Mouse (Mus musculus): Measurements from ENCODE around the gene Ccdc58. TPM values are rescaled to one million over a fixed set of nuclear protein-coding genes. Genes with fewer than 3 reads are reported as not detected.
"Not testable (repeated sequence)": the region's sequence is repeated elsewhere in the genome, so short reads cannot be mapped to it uniquely, and the experiment has no call there.

Gene Ccdc58
- total RNA-seq, 2 experiments from 2014 or later, result 25.5 to 28.4 TPM

DNA sequence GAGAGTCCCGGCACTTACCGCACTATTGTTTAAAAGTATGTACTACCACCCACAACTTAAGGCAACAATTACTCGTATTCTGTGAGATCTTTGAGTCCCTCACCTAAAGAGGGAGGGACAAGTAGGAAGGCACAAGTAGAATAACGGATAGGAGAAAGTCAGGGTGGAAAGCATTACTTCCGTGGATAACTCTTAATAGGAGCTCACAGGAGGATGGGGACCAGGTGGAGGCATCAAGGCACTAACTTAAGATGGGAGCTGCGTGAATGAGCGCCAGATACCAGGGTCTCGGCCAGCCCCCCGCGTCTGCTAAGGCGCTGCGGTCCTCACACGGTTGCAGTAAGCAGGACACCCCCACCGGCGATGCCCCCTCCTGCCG lies 425 bp upstream of the Ccdc58 start:
- intact Hi-C loops (cut with DNase I), result no loop called here
- DNase-seq, result no peak

DNA sequence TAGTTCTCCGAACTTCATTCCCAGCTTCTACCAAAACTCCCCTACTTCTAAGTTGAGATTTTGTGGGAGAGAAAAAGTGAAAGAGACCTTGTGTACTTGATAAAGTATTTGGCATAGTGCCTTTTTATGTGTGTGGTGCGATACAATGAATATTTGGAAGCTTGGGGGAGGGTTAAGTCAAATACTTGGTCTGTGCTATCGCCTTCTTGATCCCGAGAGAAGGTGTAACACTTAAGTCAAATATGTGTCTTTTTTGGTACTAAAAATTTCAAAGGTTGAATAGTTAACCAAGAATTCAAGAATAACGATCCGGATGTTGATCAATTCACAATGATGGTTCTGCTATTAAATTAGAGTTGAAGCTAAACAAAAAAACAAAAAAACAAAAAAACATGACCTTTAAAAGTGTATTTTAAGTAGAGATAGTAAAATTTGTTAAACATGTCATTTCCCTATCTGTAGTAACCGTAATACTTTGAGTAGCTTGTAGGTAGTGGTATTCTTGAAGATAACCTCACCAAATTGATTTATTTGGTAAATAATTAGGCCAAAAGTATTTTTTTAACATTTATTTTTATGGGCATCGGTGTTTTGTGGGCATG lies 1.0 kb downstream of the Ccdc58 start:
- intact Hi-C loops (cut with DNase I), result no loop called here
- DNase-seq, result no peak

DNA sequence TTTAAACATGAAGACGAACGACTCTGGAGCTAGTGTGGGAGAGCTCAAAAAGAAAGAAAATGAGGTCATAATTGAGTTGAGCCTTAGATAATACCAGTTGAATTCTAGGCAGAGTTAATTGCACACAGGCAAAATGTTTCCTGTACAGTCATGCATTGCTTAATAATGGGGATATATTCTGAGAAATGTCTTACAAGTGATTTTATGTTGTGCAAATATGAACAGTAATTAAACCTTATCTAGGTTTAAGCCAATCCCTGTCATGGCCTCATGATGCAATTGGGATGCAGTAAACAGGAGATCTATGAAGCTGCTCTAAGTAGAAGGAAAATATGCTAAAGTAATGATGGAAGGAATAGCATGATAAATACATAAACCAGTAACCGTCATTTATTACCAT lies 3.3 kb downstream of the Ccdc58 start:
- intact Hi-C loops (cut with DNase I), result no loop called here
- no peak for DNase-seq

DNA sequence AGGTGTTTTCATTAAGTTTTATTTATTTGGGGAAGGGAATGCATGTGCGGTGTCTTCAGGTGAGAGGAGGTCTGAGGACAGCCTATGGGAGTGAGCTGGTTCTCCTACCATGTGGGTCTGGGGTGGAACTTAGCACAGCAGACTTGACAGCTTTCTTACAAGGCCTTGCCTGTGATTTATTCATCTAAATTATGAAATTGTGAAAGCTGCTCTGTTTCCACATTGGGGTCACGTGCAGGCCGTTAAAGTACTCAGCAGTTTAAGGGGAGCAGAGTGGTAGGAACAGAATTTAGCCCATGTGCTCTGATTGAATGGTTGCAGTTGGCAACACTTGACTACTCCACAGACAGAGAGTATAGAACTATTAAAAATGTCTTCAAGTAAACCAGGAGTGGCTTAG lies 8.4 kb downstream of the Ccdc58 start:
- intact Hi-C loops (cut with DNase I), result no loop called here
- DNase-seq, result no peak

DNA sequence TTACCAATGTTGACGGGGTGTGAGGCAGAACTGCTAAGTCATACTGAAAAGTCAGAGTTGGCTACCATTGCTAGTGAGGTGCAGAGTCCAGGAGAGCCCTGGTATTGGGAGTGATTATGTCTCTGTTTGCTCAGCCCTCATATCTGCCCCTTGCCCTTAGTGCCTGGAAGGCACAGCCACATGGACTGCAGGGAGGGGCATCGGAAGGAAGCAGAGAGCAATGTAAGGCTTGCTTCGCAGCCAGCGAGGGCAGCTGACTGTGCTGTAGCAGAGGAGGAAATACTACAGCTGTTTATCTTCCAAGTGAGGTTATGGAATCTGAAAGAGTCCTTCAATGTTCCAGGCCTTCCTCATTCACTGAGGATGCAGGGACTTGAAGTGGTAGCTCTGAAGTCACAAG lies 16.4 kb downstream of the Ccdc58 start:
- no peak for DNase-seq
- intact Hi-C loops (cut with DNase I), result no loop called here

DNA sequence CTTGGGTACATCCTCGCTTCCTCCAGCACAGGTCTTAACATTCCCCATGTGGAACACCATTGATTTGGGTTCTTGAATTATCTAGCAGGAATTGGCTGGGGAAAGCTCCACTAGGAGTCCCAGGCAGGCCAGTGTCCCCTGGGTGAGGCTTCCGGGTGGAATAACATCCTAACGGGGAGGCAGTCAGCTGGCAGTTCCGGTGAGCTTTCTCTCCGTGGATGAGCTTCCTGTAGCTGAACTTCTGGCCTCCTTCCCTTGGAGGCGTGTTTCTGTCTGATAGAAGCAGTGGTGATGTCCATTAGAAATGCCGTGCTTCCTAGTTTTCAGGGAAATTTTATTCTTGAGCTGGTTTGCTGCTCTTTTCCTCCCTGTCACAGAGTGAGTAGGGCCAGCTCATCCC lies 17.6 kb downstream of the Ccdc58 start:
- intact Hi-C loops (cut with DNase I), result no loop called here
- DNase-seq, result no peak

DNA sequence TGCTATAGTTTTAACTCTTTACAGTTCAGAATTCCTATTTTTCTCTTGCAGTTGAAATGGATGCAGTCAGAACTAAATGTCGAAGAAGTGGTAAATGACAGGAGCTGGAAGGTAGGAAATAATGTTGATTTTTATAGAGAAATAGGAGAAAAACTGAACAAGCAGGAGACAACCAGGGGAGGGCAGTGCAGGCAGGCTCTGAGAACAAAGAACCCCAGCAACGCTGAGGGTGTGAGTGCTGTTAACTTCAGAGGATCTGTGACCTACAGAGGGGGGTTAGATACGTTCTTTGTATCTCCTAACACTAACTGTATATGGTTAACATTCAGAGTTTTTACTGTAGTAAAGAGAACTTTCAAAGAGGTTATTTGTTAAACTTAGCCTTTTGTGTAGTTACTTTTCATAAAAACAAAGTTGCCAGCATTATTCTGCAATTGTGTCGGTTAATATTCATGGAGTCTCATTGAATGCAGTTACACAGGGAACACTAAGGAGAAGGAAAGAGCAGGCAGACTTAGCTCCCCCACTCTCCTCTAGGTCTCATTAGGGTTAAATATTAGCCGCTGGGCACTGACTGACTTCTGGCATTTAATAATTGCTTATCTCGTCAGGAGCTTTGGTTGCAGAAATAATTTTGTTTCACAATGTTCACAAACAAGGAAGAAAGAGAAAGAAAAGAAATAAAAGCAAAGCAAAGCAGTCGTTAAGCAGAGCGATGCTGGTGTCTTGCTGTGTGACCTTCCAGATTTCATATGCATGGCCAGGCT lies 18.5 kb downstream of the Ccdc58 start:
- intact Hi-C loops (cut with DNase I), result no loop called here
- no peak for DNase-seq

DNA sequence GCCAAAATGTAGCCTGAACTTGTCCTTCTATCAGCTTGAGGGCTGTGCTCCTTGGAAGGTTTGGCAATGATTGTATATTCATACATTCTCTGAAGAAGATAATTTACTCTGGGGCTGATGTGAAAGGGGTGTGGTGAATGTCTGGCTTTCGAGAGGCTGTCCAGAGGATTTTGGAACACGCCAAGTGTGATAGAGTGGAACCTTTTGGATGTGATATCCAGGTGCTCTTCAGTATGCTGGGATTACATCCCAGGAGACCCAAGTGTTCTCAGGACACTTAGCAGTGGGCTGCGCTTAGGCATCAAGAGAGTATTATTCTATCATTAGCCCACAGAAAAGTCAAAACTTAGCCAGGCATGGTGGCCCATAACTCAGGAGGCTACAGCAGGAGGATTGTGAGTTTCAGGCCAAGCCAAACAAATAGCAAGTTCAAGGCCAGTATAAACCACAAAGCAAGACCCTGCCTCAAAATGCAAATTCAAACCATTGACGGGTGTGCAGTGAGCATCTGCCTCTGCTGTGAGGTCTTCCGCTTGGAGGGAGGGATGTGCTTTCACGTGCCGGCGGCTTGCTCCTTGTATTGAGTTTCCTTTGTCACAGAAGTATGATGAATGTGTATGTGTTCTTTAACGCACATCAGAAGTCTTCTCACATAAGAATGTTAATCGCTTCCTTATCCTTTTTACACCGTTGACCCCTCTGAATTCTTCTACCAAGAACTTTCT lies 19.5 kb downstream of the Ccdc58 start:
- intact Hi-C loops (cut with DNase I), result no loop called here
- DNase-seq, result no peak

DNA sequence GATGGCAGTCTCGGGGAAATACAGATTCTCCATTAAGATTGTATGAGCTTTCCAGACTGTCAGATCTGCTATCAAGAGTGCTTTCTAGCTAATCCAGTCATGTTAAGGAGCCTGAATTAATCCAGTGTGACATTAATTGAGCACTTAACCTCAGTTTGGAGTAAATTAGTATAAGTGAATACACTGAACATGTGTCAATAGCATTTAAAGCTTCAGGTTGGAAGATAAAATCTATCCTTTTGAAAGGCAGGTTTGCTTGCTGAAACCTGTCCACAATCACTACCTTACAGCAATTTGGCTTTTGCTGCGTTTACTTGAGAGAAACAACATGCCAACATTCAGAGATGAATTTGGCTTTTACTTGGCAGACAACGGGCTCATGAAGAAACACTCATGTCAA lies 22.6 kb downstream of the Ccdc58 start:
- no peak for DNase-seq
- intact Hi-C loops (cut with DNase I), result no loop called here

DNA sequence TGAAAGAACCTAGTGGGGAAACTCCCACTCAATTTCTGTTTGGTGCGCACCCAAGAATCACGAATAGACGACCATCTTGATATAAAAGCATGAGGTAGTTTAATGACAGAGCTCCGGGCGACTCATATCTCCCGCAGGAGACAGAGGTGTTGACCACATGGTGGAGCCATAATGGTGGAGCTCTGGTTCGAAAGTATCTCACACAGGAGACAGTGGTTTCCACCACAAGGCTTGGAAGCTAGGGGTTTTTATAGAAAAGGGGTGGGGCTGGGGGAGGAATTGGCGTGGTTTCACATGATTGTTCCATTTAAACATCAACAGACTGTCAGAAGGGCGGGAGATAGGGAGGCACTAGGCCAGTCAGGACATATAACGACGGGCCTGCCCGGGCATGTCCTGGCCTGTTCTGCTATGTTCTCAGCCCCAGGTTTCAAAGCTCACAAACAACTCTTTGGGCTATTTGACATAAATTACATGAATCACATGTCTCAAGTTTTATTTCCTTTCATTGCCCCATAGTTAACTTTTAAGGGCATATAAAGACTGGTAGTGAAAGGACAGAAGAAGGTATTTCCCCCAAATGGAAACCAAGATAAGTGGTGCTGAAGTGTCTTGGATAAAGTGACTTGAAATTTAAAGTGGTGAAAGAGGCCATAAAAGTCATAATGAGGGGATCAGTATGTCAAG lies 26.5 kb downstream of the Ccdc58 start:
- DNase-seq; intact Hi-C loops (cut with DNase I): not testable (repeated sequence)

DNA sequence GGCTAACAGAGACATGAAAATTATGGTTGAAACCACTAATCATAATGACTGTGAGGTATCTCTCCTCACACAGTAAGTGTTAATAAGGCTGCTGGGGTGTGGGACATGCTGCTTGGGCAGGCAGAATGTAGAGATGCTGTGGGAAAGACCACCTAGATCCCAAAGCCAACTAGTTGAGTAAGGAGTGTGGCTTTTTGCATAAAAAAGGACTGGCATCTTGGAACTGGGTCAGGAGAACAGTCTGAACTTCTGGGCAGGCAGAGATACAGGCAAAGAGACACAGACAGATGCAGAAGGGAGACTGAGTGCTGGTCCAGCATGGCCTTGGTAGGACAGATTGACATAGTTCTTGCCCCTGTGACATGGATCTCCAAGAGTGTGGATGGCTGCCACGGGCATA lies 30.0 kb downstream of the Ccdc58 start:
- DNase-seq, result no peak

DNA sequence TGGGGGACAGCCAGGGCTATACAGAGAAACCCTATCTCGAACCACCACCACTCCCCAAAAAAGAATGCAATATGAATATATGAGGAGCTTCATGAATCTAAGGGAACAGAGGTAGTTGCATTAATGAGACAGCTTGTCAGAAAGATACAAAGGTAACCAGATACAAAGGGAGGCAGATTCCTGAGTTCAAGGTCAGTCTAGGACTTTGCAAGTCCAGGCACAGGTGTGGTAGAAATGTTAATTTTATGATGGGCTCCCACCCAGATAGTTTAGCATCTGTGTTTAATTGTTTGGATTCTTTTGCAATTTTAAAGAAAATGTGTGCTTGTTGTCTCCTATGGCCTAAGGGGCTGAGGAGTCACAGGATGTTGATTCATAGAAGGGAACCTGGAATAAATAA lies 30.7 kb downstream of the Ccdc58 start:
- intact Hi-C loops (cut with DNase I), result no loop called here
- DNase-seq, result no peak

More for the DNA sequence above, 30.0 kb downstream of the Ccdc58 start:
- intact Hi-C loops (cut with DNase I), result no loop called here

DNA sequence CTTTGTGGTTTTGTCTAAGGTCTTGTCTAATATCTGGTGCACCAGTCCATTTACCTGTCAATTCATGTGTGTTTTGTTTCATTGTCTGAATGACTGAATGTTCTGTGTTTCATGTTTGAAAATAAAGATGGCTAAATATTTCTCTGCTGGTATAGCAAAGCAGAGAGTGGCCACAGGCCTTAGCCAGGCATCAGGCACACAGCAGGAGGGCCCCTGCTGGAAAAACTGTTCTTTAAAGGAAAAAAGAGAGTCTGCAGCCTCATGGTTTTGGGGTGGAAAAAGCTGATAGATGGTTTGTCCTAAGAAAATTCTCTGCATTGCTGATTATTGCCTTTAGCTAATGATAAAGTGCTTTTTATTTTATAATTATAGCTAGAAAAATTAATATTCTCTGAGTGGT lies 40.0 kb downstream of the Ccdc58 start:
- DNase-seq; intact Hi-C loops (cut with DNase I): not testable (repeated sequence)

DNA sequence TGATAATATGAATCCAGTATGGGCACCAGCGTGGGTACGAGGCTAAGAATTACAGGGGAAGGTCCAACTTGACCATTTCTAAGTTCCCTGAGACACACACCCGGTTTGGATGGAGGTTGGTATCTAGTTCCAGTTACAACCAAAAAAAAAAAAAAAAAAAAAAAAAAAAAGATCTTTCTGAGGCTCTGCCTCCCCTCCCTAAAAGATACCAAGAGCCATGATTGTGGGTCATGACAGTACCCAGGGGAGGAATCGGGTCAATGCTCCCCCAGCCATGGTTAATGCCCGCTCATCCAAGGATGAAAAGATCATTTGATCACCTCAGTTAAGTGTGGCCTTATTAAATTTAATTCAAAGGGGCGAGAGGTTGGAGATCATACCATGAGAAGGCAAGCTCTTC lies 44.3 kb downstream of the Ccdc58 start:
- intact Hi-C loops (cut with DNase I); DNase-seq: not testable (repeated sequence)

DNA sequence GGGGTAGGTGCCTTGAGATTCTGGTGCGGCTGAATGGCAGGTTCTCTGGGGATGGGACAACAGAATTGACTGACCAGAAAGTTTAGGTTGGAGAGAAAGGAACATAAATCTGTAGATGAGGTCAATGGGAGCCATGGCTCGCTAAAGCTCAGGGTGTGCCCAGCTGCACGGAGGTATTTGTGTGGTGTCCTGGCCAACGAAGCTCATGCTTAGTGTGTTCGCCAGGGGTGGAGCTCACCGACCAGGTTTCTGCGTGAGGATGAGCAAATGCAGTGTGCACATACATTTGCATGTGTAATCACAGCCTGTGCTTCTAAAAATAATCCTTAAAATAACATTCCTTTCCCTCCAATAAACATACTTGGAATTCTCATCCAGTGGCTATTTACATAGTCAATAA lies 56.6 kb downstream of the Ccdc58 start:
- no peak for DNase-seq
- intact Hi-C loops (cut with DNase I), result no loop called here

DNA sequence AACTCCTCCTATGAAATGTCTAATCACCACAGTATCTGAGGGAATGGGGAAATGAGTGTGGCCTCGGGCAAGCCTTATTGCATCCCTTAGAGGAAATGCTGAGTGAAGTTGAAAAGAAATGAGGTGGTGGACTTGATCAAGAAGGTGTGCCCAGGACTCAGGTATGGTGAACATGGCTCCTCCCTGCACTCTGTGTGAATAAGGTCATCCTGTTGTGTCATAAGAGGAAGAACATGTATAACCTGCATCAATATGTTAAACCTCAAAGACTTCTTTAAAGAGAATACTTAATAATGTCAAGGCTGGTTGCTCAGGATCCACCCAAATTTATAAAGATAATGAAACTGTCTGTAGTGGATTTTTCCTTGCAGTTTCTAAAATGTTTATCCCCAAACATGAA lies 59.7 kb downstream of the Ccdc58 start, which contains the start of gene Csta1:
Gene Csta1, minus strand, starts transcription at position 101 of the 400 bp plus-strand sequence.
- intact Hi-C loops (cut with DNase I), result no loop called here
- no peak for DNase-seq

DNA sequence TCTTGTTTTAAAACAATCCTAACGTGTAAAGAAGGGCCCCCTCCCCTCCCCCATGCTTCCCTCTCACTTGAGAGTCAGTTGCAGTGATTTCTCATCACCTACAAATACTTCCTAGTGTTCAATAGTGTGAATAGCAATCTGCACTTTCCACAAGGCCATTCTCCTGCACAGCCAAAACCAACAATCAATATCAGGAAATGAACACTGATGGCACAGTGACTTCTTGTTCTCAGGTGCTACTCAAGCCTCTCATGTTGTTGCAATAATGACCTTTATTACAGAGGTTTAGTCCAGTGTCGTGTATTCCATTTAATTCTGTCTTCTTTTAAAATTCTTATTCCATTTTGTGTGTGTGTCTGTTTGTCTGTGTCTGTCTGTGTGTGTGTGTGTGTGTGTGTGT lies 66.7 kb downstream of the Ccdc58 start:
- intact Hi-C loops (cut with DNase I), result no loop called here
- no peak for DNase-seq
